Mouse (Mus musculus) R1 (cell line): Measurements from ENCODE around the gene Tbc1d2.

Experiments
- DNase-seq: peaks from one replicate; pipeline ENCODE4 v3.0.0-alpha.2; 2018; ENCODE audit warnings: low read depth, low spot score

Gene Tbc1d2

GRCm38 (mm10) chr4:46555762-46556161, 94.2 kb downstream of the Tbc1d2 start:
- DNase-seq, result no peak
